Mouse (Mus musculus): ENCODE results near the gene Ccn6. TPM values are rescaled to one million over a fixed set of nuclear protein-coding genes. Genes with fewer than 3 reads are reported as not detected.
A peak's percentile ranks its signal among the peaks of the same experiment; 100 is the strongest.

Ccn6 gene
- polyA plus RNA-seq, 1 experiment: 0.26 TPM

GRCm38 (mm10) chr10:39161406-39161805 lies 2.2 kb downstream of the Ccn6 start:
- no peak for DNase-seq (ENCODE audit: low spot score)

- no peak for DNase-seq (ENCODE audit: low spot score)
Measured at GRCm38 (mm10) chr10:39158306-39158705, 5.3 kb downstream of the Ccn6 start.

GRCm38 (mm10) chr10:39157321-39157720 lies 6.3 kb downstream of the Ccn6 start:
- DNase-seq (ENCODE audit: low spot score): no peak

- DNase-seq (ENCODE audit: low spot score): no peak
Measured at GRCm38 (mm10) chr10:39156719-39157118, 6.9 kb downstream of the Ccn6 start.

GRCm38 (mm10) chr10:39142216-39142615 lies 21.4 kb downstream of the Ccn6 start:
- no peak for DNase-seq (ENCODE audit: low spot score)

GRCm38 (mm10) chr10:39141401-39141800 lies 22.2 kb downstream of the Ccn6 start:
- DNase-seq (ENCODE audit: low spot score): no peak

- DNase-seq (ENCODE audit: low spot score): no peak
Measured at GRCm38 (mm10) chr10:39140843-39141242, 22.8 kb downstream of the Ccn6 start.

GRCm38 (mm10) chr10:39138761-39139160 lies 24.8 kb downstream of the Ccn6 start:
- DNase-seq (ENCODE audit: low spot score): no peak

GRCm38 (mm10) chr10:39137766-39138165 lies 25.8 kb downstream of the Ccn6 start:
- no peak for DNase-seq (ENCODE audit: low spot score)

- peak; percentile 60 for DNase-seq (ENCODE audit: low spot score)
Measured at GRCm38 (mm10) chr10:39133462-39134310, 29.9 kb downstream of the Ccn6 start, which contains the start of the genes Fam229b and Tube1. TSS of gene Fam229b (minus strand) at chr10:39133914. TSS of gene Tube1 (plus strand) at chr10:39133976.

- DNase-seq (ENCODE audit: low spot score): no peak
Measured at GRCm38 (mm10) chr10:39121412-39121811, 42.2 kb downstream of the Ccn6 start.

- DNase-seq (ENCODE audit: low spot score): no peak
Measured at GRCm38 (mm10) chr10:39109489-39109874, 54.1 kb downstream of the Ccn6 start.

- DNase-seq (ENCODE audit: low spot score): no peak
Measured at GRCm38 (mm10) chr10:39108837-39109488, 54.6 kb downstream of the Ccn6 start.

- no peak for DNase-seq (ENCODE audit: low spot score)
Measured at GRCm38 (mm10) chr10:39106935-39107334, 56.7 kb downstream of the Ccn6 start.

- DNase-seq (ENCODE audit: low spot score): no peak
Measured at GRCm38 (mm10) chr10:39106413-39106812, 57.2 kb downstream of the Ccn6 start.

- no peak for DNase-seq (ENCODE audit: low spot score)
Measured at GRCm38 (mm10) chr10:39104803-39105449, 58.7 kb downstream of the Ccn6 start.

Other genes starting within 250 kb of the Ccn6 start
- 76.5 and 88.3 TPM in 2 replicates for gene Lama4, start 198.3 kb downstream of the Ccn6 start, polyA plus RNA-seq (2012; rRNA removed)
- gene Fam229b, start 29.9 kb downstream of the Ccn6 start, polyA plus RNA-seq (2012; rRNA removed): 5.9 and 7.3 TPM in 2 replicates
- gene Tube1, start 29.8 kb downstream of the Ccn6 start, polyA plus RNA-seq (2012; rRNA removed): 2.2 and 2.8 TPM in 2 replicates
- 20.6 and 23.3 TPM in 2 replicates for gene Fyn, start 205.1 kb upstream of the Ccn6 start, polyA plus RNA-seq (2012; rRNA removed)